Mouse (Mus musculus) MEL (cell line): ENCODE data around the gene Ecm2.

Experiments used
- BHLHE40 ChIP-seq: IDR thresholded peaks from 2 replicates; pipeline ENCODE4 v1.6.1; 2012; ENCODE audit warnings: low read depth, mild to moderate bottlenecking, inconsistent platforms, low read length, improper control_type of control experiment, borderline replicate concordance
- E2F4 ChIP-seq: IDR thresholded peaks from 2 replicates; pipeline ENCODE4 v1.6.1; 2011; ENCODE audit warnings: low read depth, low read length, improper control_type of control experiment, borderline replicate concordance
- POLR2A ChIP-seq, 2 experiments: IDR thresholded peaks; 2 replicates each; pipeline ENCODE4 v1.6.1; 2011 to 2012; ENCODE audit warnings: low read length in 2 of 2, mild to moderate bottlenecking in 2 of 2, control low read depth in 1 of 2, improper control_type of control experiment in 1 of 2, low read depth in 1 of 2, moderate library complexity in 1 of 2; ENCODE audit not compliant: control insufficient read depth in 1 of 2, insufficient read depth in 1 of 2, poor library complexity in 1 of 2

DNA sequence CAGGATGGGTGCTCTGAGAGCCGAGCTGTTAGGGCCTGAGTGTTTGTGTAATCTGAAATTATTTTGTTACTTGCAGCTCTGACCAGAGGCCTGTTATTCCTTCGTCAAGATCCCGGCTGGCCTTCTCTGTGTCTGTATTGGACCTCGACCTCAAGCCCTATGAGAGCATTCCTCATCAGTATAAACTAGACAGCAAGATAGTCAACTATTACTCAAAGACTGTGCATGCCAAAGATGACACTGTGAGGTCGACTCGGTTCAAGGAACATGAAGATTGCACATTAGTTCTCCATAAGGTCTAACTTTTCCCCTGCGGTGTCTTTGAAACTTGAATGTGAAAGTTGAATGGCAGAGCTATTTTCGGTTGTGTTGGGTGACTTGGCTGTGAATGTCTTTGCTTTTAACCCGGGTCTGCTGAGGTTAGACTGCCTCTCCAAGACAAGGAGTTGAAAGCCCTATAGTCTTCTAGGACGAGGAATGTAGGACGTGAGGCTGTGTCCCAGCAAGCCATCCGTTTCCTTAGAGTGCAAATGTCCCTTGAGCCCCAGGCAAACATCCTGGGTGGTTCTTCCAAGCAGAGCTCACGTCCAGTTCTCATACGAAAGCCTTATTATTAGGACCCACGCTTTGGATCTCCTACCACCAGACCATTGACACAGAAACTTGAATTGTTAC lies 43.0 kb upstream of the Ecm2 start:
- TF ChIP-seq E2F4 (no peak), POLR2A (IDR thresholded peaks at IDR 0.05; ENCODE audit: control insufficient read depth in 1 of 2, insufficient read depth in 1 of 2, low read depth in 1 of 2, low read length in 2 of 2, poor library complexity in 1 of 2) (no peak), BHLHE40 (no peak)
